Mouse (Mus musculus): ENCODE data around the gene Mef2b.

- TF ChIP-seq CTCF (conservative IDR thresholded peaks at IDR 0.05; ENCODE audit: insufficient read depth, insufficient read length, low read depth, low read length) (no peak), POLR2A (IDR thresholded peaks at IDR 0.05; ENCODE audit: low read depth, low read length) (no peak)
These were observed 49.2 kb downstream of the Mef2b start for GRCm38 (mm10) chr8:70188707-70189106.
